Mouse (Mus musculus): ENCODE data around the gene Slc2a6. TPM values are rescaled to one million over a fixed set of nuclear protein-coding genes. Genes with fewer than 3 reads are reported as not detected.
A peak's percentile ranks its signal among the peaks of the same experiment; 100 is the strongest.

Gene Slc2a6
- polyA plus RNA-seq, 1 experiment = 0.55 TPM

- H3K79me3 ChIP-seq (ENCODE audit: low read depth) = no peaks in the 10 kb centered on the region
- H3K27me3 ChIP-seq (ENCODE audit: control insufficient read depth, insufficient read depth, insufficient read length) = peaks cover 5% of the 10 kb centered on the region
- no peak overlapping the region for H3ac ChIP-seq (ENCODE audit: control insufficient read depth, insufficient read length, low read depth)
- H3K4me3 ChIP-seq (ENCODE audit: insufficient read depth, poor library complexity, severe bottlenecking) = no peak overlapping the region
- no peak for TF ChIP-seq MYOG (IDR thresholded peaks at IDR 0.05; ENCODE audit: control insufficient read depth, extremely low read depth, insufficient read length)
- TF ChIP-seq FOSL1 (IDR thresholded peaks at IDR 0.05; ENCODE audit: insufficient read depth, low read length, poor library complexity, severe bottlenecking) = no peak
- TF ChIP-seq MYOD1 (IDR thresholded peaks at IDR 0.05; ENCODE audit: control insufficient read depth, insufficient read length, low read depth) = no peak
- no peak for TF ChIP-seq MAX (IDR thresholded peaks at IDR 0.05)
- no peak for TF ChIP-seq CTCF (IDR thresholded peaks at IDR 0.05; ENCODE audit: control insufficient read depth, insufficient read depth, insufficient read length)
- no peak for TF ChIP-seq CEBPB (IDR thresholded peaks at IDR 0.05; ENCODE audit: low read depth)
- TF ChIP-seq USF1 (IDR thresholded peaks at IDR 0.05; ENCODE audit: low read depth) = no peak
- H3K79me2 ChIP-seq (ENCODE audit: control insufficient read depth, insufficient read depth) = no peaks in the 10 kb centered on the region
- no peaks in the 10 kb centered on the region for H3K36me3 ChIP-seq (ENCODE audit: control insufficient read depth, insufficient read depth)
Measured at GRCm38 (mm10) chr2:27070247-27070813, 42.5 kb upstream of the Slc2a6 start.

GRCm38 (mm10) chr2:27069646-27070045 lies 41.8 kb upstream of the Slc2a6 start:
- no peak overlapping the region for H3ac ChIP-seq (ENCODE audit: control insufficient read depth, insufficient read length, low read depth)
- H3K36me3 ChIP-seq (ENCODE audit: control insufficient read depth, insufficient read depth) = no peaks in the 10 kb centered on the region
- no peaks in the 10 kb centered on the region for H3K79me3 ChIP-seq (ENCODE audit: low read depth)
- H3K79me2 ChIP-seq (ENCODE audit: control insufficient read depth, insufficient read depth) = no peaks in the 10 kb centered on the region
- TF ChIP-seq MAX (IDR thresholded peaks at IDR 0.05) (peak; percentile 55), CTCF (IDR thresholded peaks at IDR 0.05; ENCODE audit: control insufficient read depth, insufficient read depth, insufficient read length) (no peak), MYOD1 (IDR thresholded peaks at IDR 0.05; ENCODE audit: control insufficient read depth, insufficient read length, low read depth) (peak; percentile 87)
- peaks cover 5% of the 10 kb centered on the region for H3K27me3 ChIP-seq (ENCODE audit: control insufficient read depth, insufficient read depth, insufficient read length)
- H3K4me3 ChIP-seq (ENCODE audit: insufficient read depth, poor library complexity, severe bottlenecking) = no peak overlapping the region

GRCm38 (mm10) chr2:27067996-27068395 lies 40.2 kb upstream of the Slc2a6 start:
- no peak overlapping the region for H3ac ChIP-seq (ENCODE audit: control insufficient read depth, insufficient read length, low read depth)
- H3K4me3 ChIP-seq (ENCODE audit: insufficient read depth, poor library complexity, severe bottlenecking) = no peak overlapping the region
- H3K79me2 ChIP-seq (ENCODE audit: control insufficient read depth, insufficient read depth) = no peaks in the 10 kb centered on the region
- no peaks in the 10 kb centered on the region for H3K27me3 ChIP-seq (ENCODE audit: control insufficient read depth, insufficient read depth, insufficient read length)
- no peaks in the 10 kb centered on the region for H3K36me3 ChIP-seq (ENCODE audit: control insufficient read depth, insufficient read depth)
- TF ChIP-seq MYOG (IDR thresholded peaks at IDR 0.05; ENCODE audit: control insufficient read depth, extremely low read depth, insufficient read length) (no peak), FOSL1 (IDR thresholded peaks at IDR 0.05; ENCODE audit: insufficient read depth, low read length, poor library complexity, severe bottlenecking) (no peak), CTCF (IDR thresholded peaks at IDR 0.05; ENCODE audit: control insufficient read depth, insufficient read depth, insufficient read length) (no peak), MAX (IDR thresholded peaks at IDR 0.05) (no peak), CEBPB (IDR thresholded peaks at IDR 0.05; ENCODE audit: low read depth) (no peak), USF1 (IDR thresholded peaks at IDR 0.05; ENCODE audit: low read depth) (no peak), MYOD1 (IDR thresholded peaks at IDR 0.05; ENCODE audit: control insufficient read depth, insufficient read length, low read depth) (no peak)
- H3K79me3 ChIP-seq (ENCODE audit: low read depth) = no peaks in the 10 kb centered on the region

GRCm38 (mm10) chr2:27067124-27067523 lies 39.3 kb upstream of the Slc2a6 start:
- Histone ChIP-seq H3K36me3 (ENCODE audit: control insufficient read depth, insufficient read depth) (no peaks in the 10 kb centered on the region), H3ac (ENCODE audit: control insufficient read depth, insufficient read length, low read depth) (no peak overlapping the region), H3K27me3 (ENCODE audit: control insufficient read depth, insufficient read depth, insufficient read length) (no peaks in the 10 kb centered on the region)

GRCm38 (mm10) chr2:27059187-27059586 lies 31.4 kb upstream of the Slc2a6 start:
- H3K79me2 ChIP-seq (ENCODE audit: control insufficient read depth, insufficient read depth) = no peaks in the 10 kb centered on the region
- no peaks in the 10 kb centered on the region for H3K36me3 ChIP-seq (ENCODE audit: control insufficient read depth, insufficient read depth)
- H3K4me3 ChIP-seq (ENCODE audit: insufficient read depth, poor library complexity, severe bottlenecking) = no peak overlapping the region
- no peaks in the 10 kb centered on the region for H3K79me3 ChIP-seq (ENCODE audit: low read depth)
- TF ChIP-seq USF1 (IDR thresholded peaks at IDR 0.05; ENCODE audit: low read depth) (no peak), CTCF (IDR thresholded peaks at IDR 0.05; ENCODE audit: control insufficient read depth, insufficient read depth, insufficient read length) (no peak), MAX (IDR thresholded peaks at IDR 0.05) (no peak), FOSL1 (IDR thresholded peaks at IDR 0.05; ENCODE audit: insufficient read depth, low read length, poor library complexity, severe bottlenecking) (no peak), MYOD1 (IDR thresholded peaks at IDR 0.05; ENCODE audit: control insufficient read depth, insufficient read length, low read depth) (no peak), MYOG (IDR thresholded peaks at IDR 0.05; ENCODE audit: control insufficient read depth, extremely low read depth, insufficient read length) (no peak), CEBPB (IDR thresholded peaks at IDR 0.05; ENCODE audit: low read depth) (no peak)
- no peak overlapping the region for H3ac ChIP-seq (ENCODE audit: control insufficient read depth, insufficient read length, low read depth)
- peaks cover 7% of the 10 kb centered on the region for H3K27me3 ChIP-seq (ENCODE audit: control insufficient read depth, insufficient read depth, insufficient read length)

More at GRCm38 (mm10) chr2:27067124-27067523, 39.3 kb upstream of the Slc2a6 start:
- Histone ChIP-seq H3K4me3 (ENCODE audit: insufficient read depth, poor library complexity, severe bottlenecking) (no peak overlapping the region), H3K79me2 (ENCODE audit: control insufficient read depth, insufficient read depth) (no peaks in the 10 kb centered on the region), H3K79me3 (ENCODE audit: low read depth) (no peaks in the 10 kb centered on the region)
- no peak for TF ChIP-seq MAX (IDR thresholded peaks at IDR 0.05)

- Histone ChIP-seq H3K79me3 (ENCODE audit: low read depth) (no peaks in the 10 kb centered on the region), H3ac (ENCODE audit: control insufficient read depth, insufficient read length, low read depth) (no peak overlapping the region), H3K4me3 (ENCODE audit: insufficient read depth, poor library complexity, severe bottlenecking) (no peak overlapping the region), H3K79me2 (ENCODE audit: control insufficient read depth, insufficient read depth) (no peaks in the 10 kb centered on the region), H3K27me3 (ENCODE audit: control insufficient read depth, insufficient read depth, insufficient read length) (peaks cover 7% of the 10 kb centered on the region), H3K36me3 (ENCODE audit: control insufficient read depth, insufficient read depth) (no peaks in the 10 kb centered on the region)
- TF ChIP-seq FOSL1 (IDR thresholded peaks at IDR 0.05; ENCODE audit: insufficient read depth, low read length, poor library complexity, severe bottlenecking) (no peak), USF1 (IDR thresholded peaks at IDR 0.05; ENCODE audit: low read depth) (no peak), MYOG (IDR thresholded peaks at IDR 0.05; ENCODE audit: control insufficient read depth, extremely low read depth, insufficient read length) (no peak), CTCF (IDR thresholded peaks at IDR 0.05; ENCODE audit: control insufficient read depth, insufficient read depth, insufficient read length) (no peak), CEBPB (IDR thresholded peaks at IDR 0.05; ENCODE audit: low read depth) (no peak), MYOD1 (IDR thresholded peaks at IDR 0.05; ENCODE audit: control insufficient read depth, insufficient read length, low read depth) (no peak), MAX (IDR thresholded peaks at IDR 0.05) (no peak)
Measured at GRCm38 (mm10) chr2:27058751-27059150, 31.0 kb upstream of the Slc2a6 start.
